Mouse (Mus musculus) kidney, postnatal 0 days (tissue): ENCODE measurements at regions not wholly inside any gene's neighbourhood (a gene's known extent, or its start where the extent isn't known, plus 50 kb on each side); places are given as distances from the start of the nearest gene placed in this dataset.

Experiments used
- ATAC-seq: fragments of 200-750 bp; cut with Nextera tagmentation; replicated peaks from 2 replicates; pipeline ENCODE4 v1.8.0; 2017; ENCODE audit warnings: low read depth, moderate number of reproducible peaks, moderate TSS enrichment, moderate library complexity; ENCODE audit not compliant: low FRiP score
- DNase-seq: peaks from one replicate; pipeline ENCODE4 v3.0.0-alpha.2; 2016; ENCODE audit warnings: low spot score
- H3K27ac ChIP-seq: fragments of 300-500 bp; sonication (generic); 2 replicates; pipeline ENCODE4 v1.5.1; 2014; ENCODE audit warnings: mild to moderate bottlenecking
- H3K27me3 ChIP-seq: fragments of 300-500 bp; sonication (generic); 2 replicates; pipeline ENCODE4 v1.6.1; 2014; ENCODE audit warnings: low read length, mixed read lengths; ENCODE audit not compliant: insufficient read depth
- H3K36me3 ChIP-seq: fragments of 300-500 bp; sonication (generic); 2 replicates; pipeline ENCODE4 v1.6.1; 2014; ENCODE audit warnings: low read length, mixed read lengths; ENCODE audit not compliant: insufficient read depth
- H3K4me1 ChIP-seq: fragments of 300-500 bp; sonication (generic); replicated peaks from 2 replicates; pipeline ENCODE4 v1.6.1; 2014; ENCODE audit warnings: antibody characterized with exemption, low read length, mixed read lengths; ENCODE audit not compliant: insufficient read depth
- H3K4me2 ChIP-seq: fragments of 300-500 bp; sonication (generic); 2 replicates; pipeline ENCODE4 v1.6.1; 2014; ENCODE audit warnings: mild to moderate bottlenecking, low read length, moderate library complexity, mixed read lengths
- H3K4me3 ChIP-seq: fragments of 300-500 bp; sonication (generic); replicated peaks from 2 replicates; pipeline ENCODE4 v1.5.1; 2014; ENCODE audit warnings: low read depth, low read length
- H3K9ac ChIP-seq: fragments of 300-500 bp; sonication (generic); 2 replicates; pipeline ENCODE4 v1.6.1; 2014; ENCODE audit warnings: low read depth, low read length
- H3K9me3 ChIP-seq: fragments of 300-500 bp; sonication (generic); replicated peaks from 2 replicates; pipeline ENCODE4 v1.6.1; 2016; ENCODE audit warnings: low read length, inconsistent platforms, mixed read lengths
- CTCF ChIP-seq: IDR thresholded peaks from 2 replicates; pipeline ENCODE4 v1.5.1; 2016; ENCODE audit warnings: antibody characterized with exemption, low read depth, mild to moderate bottlenecking, moderate library complexity
- WGBS: fragments of 180-500 bp; shearing (Covaris S2); extraction: QIAGEN DNeasy Blood & Tissue Kit; methylation state at CpG from one replicate; pipeline ENCODE4 v1.1.7; 2014; 5-methylcytosine and 5-hydroxymethylcytosine counted together

DNA sequence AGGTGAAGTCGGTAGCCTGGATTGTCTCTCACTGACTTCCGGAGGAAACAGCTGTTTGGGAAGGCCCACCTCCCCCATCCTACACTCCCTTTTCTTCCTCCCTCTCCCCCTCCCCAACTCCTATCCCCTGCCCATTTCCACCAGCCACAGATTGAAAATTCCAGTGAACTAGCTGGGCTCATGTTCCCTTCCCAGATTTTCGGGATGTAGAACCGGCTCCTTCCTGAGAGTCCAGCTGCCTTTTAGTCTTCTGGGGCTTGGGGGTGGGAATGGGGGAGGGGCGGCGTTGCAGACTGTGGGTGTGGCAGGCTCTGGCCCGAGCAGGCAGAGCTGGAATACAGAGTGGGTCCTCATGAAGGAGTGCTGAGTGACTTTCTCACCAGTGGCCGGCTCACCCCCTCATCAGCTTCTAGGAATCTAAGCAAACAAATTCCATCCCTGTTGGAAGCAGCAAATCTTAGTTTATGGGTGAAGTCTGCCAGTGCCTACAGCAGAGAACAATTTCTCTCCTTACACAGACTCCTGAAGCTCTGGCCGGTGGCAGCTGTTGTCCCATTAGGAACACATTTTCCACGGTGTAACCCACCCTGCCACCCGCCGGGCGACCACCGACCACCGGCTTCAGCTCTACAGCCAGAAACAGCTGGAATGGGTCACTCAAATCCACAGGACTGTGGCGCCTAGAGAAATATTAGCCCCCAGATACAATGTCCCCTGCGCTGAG is 100.9 kb downstream of the Mycn start:
- peak overlapping the region; percentile 32; the same call in 1 of the 2 replicates for H3K9ac ChIP-seq
- H3K4me3 ChIP-seq, result peak overlapping the region; percentile 18; the same call in 1 of the 2 replicates
- TF ChIP-seq CTCF, result no peak
- ATAC-seq (peak; percentile 75), DNase-seq (peak; percentile 76)
- H3K9me3 ChIP-seq, result no peaks in the 10 kb centered on the region
- H3K27ac ChIP-seq, result peak overlapping the region; percentile 67
- peak overlapping the region; percentile 44 for H3K4me2 ChIP-seq
- peaks cover 12% of the 10 kb centered on the region for H3K4me1 ChIP-seq
- H3K27me3 ChIP-seq, result no peaks in the 10 kb centered on the region
- WGBS, result 11% methylated on average over 17 of the region's 17 CpGs
- no peaks in the 10 kb centered on the region for H3K36me3 ChIP-seq

GRCm38 (mm10) chr12:12837775-12838174 is 103.9 kb downstream of the Mycn start:
- Histone ChIP-seq H3K9ac (no peak overlapping the region), H3K36me3 (no peaks in the 10 kb centered on the region), H3K27me3 (no peaks in the 10 kb centered on the region), H3K4me3 (no peak overlapping the region), H3K4me1 (peaks cover 12% of the 10 kb centered on the region), H3K9me3 (no peaks in the 10 kb centered on the region), H3K27ac (no peak overlapping the region), H3K4me2 (no peak overlapping the region)
- ATAC-seq (no peak), DNase-seq (no peak)
- WGBS, result 96% methylated on average over 1 of the region's 1 CpGs
- TF ChIP-seq CTCF, result no peak

- Histone ChIP-seq H3K27me3 (no peaks in the 10 kb centered on the region), H3K9ac (no peak overlapping the region), H3K9me3 (no peaks in the 10 kb centered on the region), H3K4me1 (no peaks in the 10 kb centered on the region), H3K27ac (no peak overlapping the region), H3K4me2 (no peak overlapping the region), H3K36me3 (no peaks in the 10 kb centered on the region), H3K4me3 (no peak overlapping the region)
- WGBS, result 76% methylated on average over 13 of the region's 13 CpGs
- DNase-seq (no peak), ATAC-seq (no peak)
- TF ChIP-seq CTCF, result no peak
Observed at GRCm38 (mm10) chr12:12827821-12828641, 113.7 kb downstream of the Mycn start.

GRCm38 (mm10) chr12:12827379-12827778 is 114.3 kb downstream of the Mycn start:
- Histone ChIP-seq H3K4me2 (no peak overlapping the region), H3K4me3 (no peak overlapping the region), H3K27me3 (no peaks in the 10 kb centered on the region), H3K27ac (no peak overlapping the region), H3K36me3 (no peaks in the 10 kb centered on the region), H3K9me3 (no peaks in the 10 kb centered on the region), H3K9ac (no peak overlapping the region), H3K4me1 (no peaks in the 10 kb centered on the region)
- ATAC-seq, result no peak
- no peak for TF ChIP-seq CTCF
- no peak for DNase-seq
- WGBS, result 60% methylated on average over 9 of the region's 9 CpGs

GRCm38 (mm10) chr12:12826431-12826830 is 115.3 kb downstream of the Mycn start:
- Histone ChIP-seq H3K9me3 (no peaks in the 10 kb centered on the region), H3K4me2 (no peak overlapping the region), H3K9ac (no peak overlapping the region), H3K36me3 (no peaks in the 10 kb centered on the region), H3K4me3 (no peak overlapping the region), H3K27me3 (no peaks in the 10 kb centered on the region), H3K4me1 (no peaks in the 10 kb centered on the region), H3K27ac (no peak overlapping the region)
- WGBS, result 75% methylated on average over 3 of the region's 3 CpGs
- no peak for DNase-seq
- ATAC-seq, result no peak
- TF ChIP-seq CTCF, result no peak

GRCm38 (mm10) chr12:12825842-12826241 is 115.9 kb downstream of the Mycn start:
- ATAC-seq (no peak), DNase-seq (no peak)
- Histone ChIP-seq H3K9ac (no peak overlapping the region), H3K4me3 (no peak overlapping the region), H3K4me2 (no peak overlapping the region), H3K27ac (no peak overlapping the region), H3K27me3 (no peaks in the 10 kb centered on the region), H3K4me1 (no peaks in the 10 kb centered on the region), H3K9me3 (no peaks in the 10 kb centered on the region), H3K36me3 (no peaks in the 10 kb centered on the region)
- WGBS, result 93% methylated on average over 5 of the region's 5 CpGs
- TF ChIP-seq CTCF, result no peak
